Mouse (Mus musculus) CH12.LX (cell line): ENCODE results near the gene Zfp786. TPM values are rescaled to one million over a fixed set of nuclear protein-coding genes. Genes with fewer than 3 reads are reported as not detected.

Experiments
- DNase-seq: peaks from one replicate; pipeline ENCODE4 v3.0.0-alpha.2; 2013; ENCODE audit errors: extremely low read depth
- H3K27ac ChIP-seq: 2 replicates; pipeline ENCODE4 v1.5.1; 2012; ENCODE audit warnings: low read depth, mild to moderate bottlenecking, control low read depth, moderate library complexity; ENCODE audit not compliant: insufficient read depth
- H3K27me3 ChIP-seq: replicated peaks from 2 replicates; pipeline ENCODE3; 2012; ENCODE audit warnings: inconsistent platforms
- H3K36me3 ChIP-seq, 2 experiments: replicated peaks in 1 of 2; 2 replicates each; pipeline versions ENCODE3 to v1.6.1; 2012; ENCODE audit warnings: inconsistent platforms in 1 of 2, low read length in 1 of 2, mild to moderate bottlenecking in 1 of 2, mixed read lengths in 1 of 2, moderate library complexity in 1 of 2; ENCODE audit not compliant: control insufficient read depth in 1 of 2, insufficient read depth in 1 of 2
- H3K4me1 ChIP-seq, 2 experiments: 2 replicates each; pipeline ENCODE4 v1.6.1; 2012; ENCODE audit warnings: inconsistent platforms in 1 of 2, moderate library complexity in 1 of 2; ENCODE audit not compliant: insufficient read depth in 2 of 2, control insufficient read depth in 1 of 2
- H3K4me2 ChIP-seq: 2 replicates; pipeline ENCODE4 v1.6.1; 2012; ENCODE audit warnings: low read depth, mild to moderate bottlenecking, control low read depth; ENCODE audit not compliant: poor library complexity, insufficient read depth, severe bottlenecking
- H3K4me3 ChIP-seq, 3 experiments: fragments of 150-350 bp in 1 of 3; sonication (generic) in 1 of 3; replicated peaks in 1 of 3; 2 replicates each; pipeline versions ENCODE3 to v1.5.1; 2011 to 2012; ENCODE audit warnings: low read depth in 2 of 3, low read length in 2 of 3, mild to moderate bottlenecking in 2 of 3, moderate library complexity in 2 of 3, control low read depth in 1 of 3, improper control_type of control experiment in 1 of 3, inconsistent platforms in 1 of 3, mixed read lengths in 1 of 3; ENCODE audit not compliant: poor library complexity in 1 of 3
- H3K79me2 ChIP-seq: replicated peaks from 2 replicates; pipeline ENCODE4 v1.6.1; 2012; ENCODE audit warnings: mild to moderate bottlenecking, moderate library complexity; ENCODE audit not compliant: control insufficient read depth, poor library complexity, insufficient read depth, severe bottlenecking; ENCODE audit errors: extremely low read depth
- H3K9ac ChIP-seq: 2 replicates; pipeline ENCODE4 v1.6.1; 2012; ENCODE audit warnings: low read depth, mild to moderate bottlenecking, control low read depth, moderate library complexity; ENCODE audit not compliant: insufficient read depth
- H3K9me3 ChIP-seq: replicated peaks from 2 replicates; pipeline ENCODE3; 2012; ENCODE audit warnings: low read length, inconsistent platforms, mixed read lengths
- BHLHE40 ChIP-seq: IDR thresholded peaks from 2 replicates; pipeline ENCODE4 v1.6.1; 2011; ENCODE audit warnings: mild to moderate bottlenecking, low read depth, low read length, improper control_type of control experiment
- CHD1 ChIP-seq: IDR thresholded peaks from 2 replicates; pipeline ENCODE4 v1.6.1; 2012; ENCODE audit warnings: low read depth, low read length, improper control_type of control experiment, inconsistent platforms
- CHD2 ChIP-seq: IDR thresholded peaks from 2 replicates; pipeline ENCODE4 v1.6.1; 2011; ENCODE audit warnings: low read length, improper control_type of control experiment
- CTCF ChIP-seq, 2 experiments: IDR thresholded peaks in 1 of 2; conservative IDR thresholded peaks in 1 of 2; 2 replicates each; pipeline ENCODE4 v1.5.1; 2011 to 2012; ENCODE audit warnings: low read depth in 2 of 2, low read length in 2 of 2, improper control_type of control experiment in 1 of 2, inconsistent platforms in 1 of 2, mild to moderate bottlenecking in 1 of 2, moderate library complexity in 1 of 2
- E2F4 ChIP-seq: IDR thresholded peaks from 2 replicates; pipeline ENCODE4 v1.6.1; 2011; ENCODE audit warnings: low read depth, low read length, improper control_type of control experiment; ENCODE audit not compliant: insufficient replicate concordance
- ELF1 ChIP-seq: IDR thresholded peaks from 2 replicates; pipeline ENCODE4 v1.6.1; 2014; ENCODE audit warnings: low read depth, mild to moderate bottlenecking, inconsistent platforms, low read length, improper control_type of control experiment
- EP300 ChIP-seq: IDR thresholded peaks from 2 replicates; pipeline ENCODE4 v1.6.1; 2011; ENCODE audit warnings: low read length, improper control_type of control experiment
- ETS1 ChIP-seq: conservative IDR thresholded peaks from 2 replicates; pipeline ENCODE4 v1.6.1; 2012; ENCODE audit warnings: low read depth, mild to moderate bottlenecking, inconsistent platforms, low read length, improper control_type of control experiment, moderate library complexity
- GABPA ChIP-seq: IDR thresholded peaks from 2 replicates; pipeline ENCODE4 v1.6.1; 2012; ENCODE audit warnings: low read depth, low read length, improper control_type of control experiment, inconsistent platforms; ENCODE audit not compliant: insufficient replicate concordance
- HCFC1 ChIP-seq: IDR thresholded peaks from 2 replicates; pipeline ENCODE4 v1.6.1; 2012; ENCODE audit warnings: low read depth, mild to moderate bottlenecking, inconsistent platforms, low read length, improper control_type of control experiment
- IRF4 ChIP-seq: IDR thresholded peaks from 2 replicates; pipeline ENCODE4 v1.6.1; 2014; ENCODE audit warnings: low read depth, mild to moderate bottlenecking, inconsistent platforms, low read length, improper control_type of control experiment
- JUN ChIP-seq: IDR thresholded peaks from 2 replicates; pipeline ENCODE4 v1.6.1; 2011; ENCODE audit warnings: low read depth, mild to moderate bottlenecking, low read length, improper control_type of control experiment, moderate library complexity; ENCODE audit not compliant: insufficient read depth
- JUND ChIP-seq: conservative IDR thresholded peaks from 2 replicates; pipeline ENCODE4 v1.6.1; 2011; ENCODE audit warnings: low read depth, low read length, improper control_type of control experiment
- KAT2A ChIP-seq: IDR thresholded peaks from 2 replicates; pipeline ENCODE4 v1.6.1; 2012; ENCODE audit warnings: low read length, improper control_type of control experiment, inconsistent platforms; ENCODE audit not compliant: insufficient replicate concordance
- MAFK ChIP-seq: IDR thresholded peaks from 2 replicates; pipeline ENCODE4 v1.6.1; 2011; ENCODE audit warnings: low read length, improper control_type of control experiment; ENCODE audit not compliant: insufficient replicate concordance
- MAX ChIP-seq: IDR thresholded peaks from 2 replicates; pipeline ENCODE4 v1.6.1; 2011; ENCODE audit warnings: low read length, improper control_type of control experiment
- MAZ ChIP-seq: IDR thresholded peaks from 2 replicates; pipeline ENCODE4 v1.6.1; 2012; ENCODE audit warnings: low read depth, mild to moderate bottlenecking, inconsistent platforms, low read length, improper control_type of control experiment, moderate library complexity
- MEF2A ChIP-seq: IDR thresholded peaks from 2 replicates; pipeline ENCODE4 v1.6.1; 2014; ENCODE audit warnings: low read depth, mild to moderate bottlenecking, inconsistent platforms, low read length, improper control_type of control experiment, borderline replicate concordance
- MXI1 ChIP-seq: IDR thresholded peaks from 2 replicates; pipeline ENCODE4 v1.6.1; 2011; ENCODE audit warnings: mild to moderate bottlenecking, low read depth, low read length, improper control_type of control experiment
- MYC ChIP-seq: IDR thresholded peaks from 2 replicates; pipeline ENCODE4 v1.6.1; 2011; ENCODE audit warnings: low read depth, mild to moderate bottlenecking, improper control_type of control experiment, low read length
- NELFE ChIP-seq: IDR thresholded peaks from 2 replicates; pipeline ENCODE4 v1.6.1; 2011; ENCODE audit warnings: low read depth, low read length, improper control_type of control experiment
- NRF1 ChIP-seq: IDR thresholded peaks from 2 replicates; pipeline ENCODE4 v1.6.1; 2014; ENCODE audit warnings: low read depth, mild to moderate bottlenecking, inconsistent platforms, low read length, improper control_type of control experiment, moderate library complexity
- PAX5 ChIP-seq: IDR thresholded peaks from 2 replicates; pipeline ENCODE4 v1.6.1; 2012; ENCODE audit warnings: low read length, inconsistent platforms, mixed read lengths
- POLR2A ChIP-seq: IDR thresholded peaks from 2 replicates; pipeline ENCODE4 v1.6.1; 2011; ENCODE audit warnings: low read depth, mild to moderate bottlenecking, improper control_type of control experiment, low read length
- POLR2AphosphoS2 ChIP-seq: IDR thresholded peaks from 2 replicates; pipeline ENCODE4 v1.6.1; 2011; ENCODE audit warnings: low read depth, low read length, improper control_type of control experiment
- RAD21 ChIP-seq: IDR thresholded peaks from 2 replicates; pipeline ENCODE4 v1.6.1; 2011; ENCODE audit warnings: low read depth, mild to moderate bottlenecking, low read length, improper control_type of control experiment, moderate library complexity
- RCOR1 ChIP-seq: conservative IDR thresholded peaks from 2 replicates; pipeline ENCODE4 v1.6.1; 2012; ENCODE audit warnings: low read depth, mild to moderate bottlenecking, inconsistent platforms, low read length, improper control_type of control experiment
- SIN3A ChIP-seq: IDR thresholded peaks from 2 replicates; pipeline ENCODE4 v1.6.1; 2012; ENCODE audit warnings: low read length, improper control_type of control experiment, inconsistent platforms
- SMC3 ChIP-seq: IDR thresholded peaks from 2 replicates; pipeline ENCODE4 v1.6.1; 2011; ENCODE audit warnings: low read depth, low read length, improper control_type of control experiment
- TBP ChIP-seq: conservative IDR thresholded peaks from 2 replicates; pipeline ENCODE4 v1.6.1; 2011; ENCODE audit warnings: low read depth, low read length, improper control_type of control experiment
- TCF12 ChIP-seq: IDR thresholded peaks from 2 replicates; pipeline ENCODE4 v1.6.1; 2014; ENCODE audit warnings: low read depth, mild to moderate bottlenecking, inconsistent platforms, low read length, improper control_type of control experiment
- UBTF ChIP-seq: IDR thresholded peaks from 2 replicates; pipeline ENCODE4 v1.6.1; 2012; ENCODE audit warnings: low read depth, mild to moderate bottlenecking, inconsistent platforms, low read length, improper control_type of control experiment, moderate library complexity
- USF1 ChIP-seq: IDR thresholded peaks from 2 replicates; pipeline ENCODE4 v1.6.1; 2014; ENCODE audit warnings: low read depth, mild to moderate bottlenecking, inconsistent platforms, low read length, improper control_type of control experiment
- USF2 ChIP-seq: conservative IDR thresholded peaks from 2 replicates; pipeline ENCODE4 v1.6.1; 2011; ENCODE audit warnings: low read depth, low read length, improper control_type of control experiment
- ZC3H11A ChIP-seq: IDR thresholded peaks from 2 replicates; pipeline ENCODE4 v1.6.1; 2012; ENCODE audit warnings: low read depth, mild to moderate bottlenecking, inconsistent platforms, low read length, improper control_type of control experiment
- ZKSCAN1 ChIP-seq: IDR thresholded peaks from 2 replicates; pipeline ENCODE4 v1.6.1; 2012; ENCODE audit warnings: low read depth, inconsistent platforms, low read length, improper control_type of control experiment, borderline replicate concordance
- ZMIZ1 ChIP-seq: IDR thresholded peaks from 2 replicates; pipeline ENCODE4 v1.6.1; 2012; ENCODE audit warnings: low read depth, mild to moderate bottlenecking, inconsistent platforms, low read length, improper control_type of control experiment
- ZNF384 ChIP-seq: IDR thresholded peaks from 2 replicates; pipeline ENCODE4 v1.6.1; 2012; ENCODE audit warnings: low read depth, low read length, improper control_type of control experiment, inconsistent platforms
- dilution Hi-C: fragments of 300-500 bp; cut with MboI; formaldehyde crosslinking; loops from 2 replicates; pipeline ENCODE4 v1.14.3; 2020; ENCODE audit warnings: low sequenced_read_pairs; ENCODE audit not compliant: extremely low pct_unique_long_range_greater_than_20kb, extremely low pct_ligation_motif_present
- in situ Hi-C: fragments of 300-500 bp; cut with MboI; formaldehyde crosslinking; loops from 3 replicates; pipeline ENCODE4 v1.14.3; 2019; ENCODE audit warnings: low sequenced_read_pairs, low pct_ligation_motif_present, low pct_unique_long_range_greater_than_20kb, mixed read lengths
- polyA plus RNA-seq: library from polyadenylated mRNA; unstranded; fragments of >175 nt; gene quantifications from 2 replicates; pipeline ENCODE4 v1.2.1, GENCODE M21; 2012; ENCODE audit warnings: low read depth; ENCODE audit not compliant: insufficient read length
- total RNA-seq, 2 experiments: library from RNA; depleted of rRNA; stranded (reverse); fragments of 300-350 nt in 1 of 2; fragments of >200 nt in 1 of 2; gene quantifications; 2 replicates each; pipeline ENCODE4 v1.2.3; 2012 to 2014

Gene Zfp786
- total and polyA plus RNA-seq, 3 experiments, result 0.30 to 0.89 (median 0.40) TPM

- peak; percentile 70 for DNase-seq
- no peaks in the 10 kb centered on the region for H3K9me3 ChIP-seq
- TF ChIP-seq ZMIZ1 (no peak), SMC3 (no peak), E2F4 (peak; percentile 84; the same call in 1 of the 2 replicates), JUND (peak; percentile 17; the same call in 1 of the 2 replicates), KAT2A (no peak), NRF1 (peak; percentile 54; the same call in 1 of the 2 replicates), MAZ (peak; percentile 98), MEF2A (peak; percentile 6; the same call in 1 of the 2 replicates), CHD2 (0 out of 2 replicates have a peak, but pooled peaks have one; percentile 40), ZKSCAN1 (no peak), ETS1 (no peak; the same call in 1 of the 2 replicates), CHD1 (no peak), TCF12 (no peak), POLR2A (peak; percentile 51; the same call in 1 of the 2 replicates), IRF4 (peak; percentile 88), ZNF384 (no peak), NELFE (0 out of 2 replicates have a peak, but pooled peaks have one; percentile 39), RCOR1 (no peak), USF1 (no peak), USF2 (no peak), MAX (no peak), MYC (no peak), POLR2AphosphoS2 (no peak), ZC3H11A (no peak), UBTF (no peak), CTCF (conservative IDR thresholded peaks at IDR 0.05 in 1 of 2, IDR thresholded peaks at IDR 0.05 in 1 of 2; ENCODE audit: low read depth in 2 of 2, low read length in 2 of 2) (peak in 1 of 2 experiments; percentile 43; a peak in 2 of 4 replicates), ELF1 (peak; percentile 92), MXI1 (no peak; the same call in 1 of the 2 replicates), SIN3A (peak; percentile 84), TBP (peak; percentile 100), PAX5 (no peak), GABPA (no peak), EP300 (no peak), HCFC1 (peak; percentile 66), BHLHE40 (no peak), RAD21 (peak; percentile 24; the same call in 1 of the 2 replicates), MAFK (peak; percentile 98), JUN (peak; percentile 24; the same call in 1 of the 2 replicates)
- H3K27ac ChIP-seq, result peak overlapping the region; percentile 45; the same call in 1 of the 2 replicates
- H3K4me3 ChIP-seq, result peak overlapping the region; percentile 56 to 83 (median 65)
- in situ Hi-C loops, result no loop called here
- H3K9ac ChIP-seq, result peak overlapping the region; percentile 74
- no peaks in the 10 kb centered on the region for H3K79me2 ChIP-seq
- H3K27me3 ChIP-seq, result no peaks in the 10 kb centered on the region
- dilution Hi-C loops, result no loop called here
- no peaks in the 10 kb centered on the region for H3K36me3 ChIP-seq
- peaks cover 5 to 20% of the 10 kb centered on the region in 2 experiments; a peak in 3 of 4 replicates for H3K4me1 ChIP-seq
- peak overlapping the region; percentile 74 for H3K4me2 ChIP-seq
These were observed 49.3 kb downstream of the Zfp786 start for GRCm38 (mm10) chr6:47781091-47781968.
